Mouse (Mus musculus) ES-Bruce4 (cell line): ENCODE data around the gene Gm7271.

Experiments used
- CTCF ChIP-seq: IDR thresholded peaks from one replicate; pipeline ENCODE4 v1.8.1; 2011; ENCODE audit warnings: low read depth, low read length
- EP300 ChIP-seq: IDR thresholded peaks from 2 replicates; pipeline ENCODE4 v1.6.1; 2011; ENCODE audit warnings: low read depth, low read length; ENCODE audit not compliant: insufficient read depth
- POLR2A ChIP-seq: IDR thresholded peaks from one replicate; pipeline ENCODE4 v1.8.1; 2011; ENCODE audit warnings: low read length; ENCODE audit not compliant: insufficient read depth

- TF ChIP-seq CTCF (no peak), EP300 (no peak), POLR2A (no peak)
Observed at GRCm38 (mm10) chr5:76536231-76536630, 52.4 kb downstream of the Gm7271 start.
